Mouse (Mus musculus) testis, postnatal 14 days (tissue): ENCODE data around the gene Ganab.
A peak's percentile ranks its signal among the peaks of the same experiment; 100 is the strongest.
"Not testable (repeated sequence)": the region's sequence is repeated elsewhere in the genome, so short reads cannot be mapped to it uniquely, and the experiment has no call there.

Experiments
- DNase-seq: peaks from one replicate; pipeline ENCODE4 v3.0.0; 2021; ENCODE audit warnings: low spot score

Gene Ganab

DNA sequence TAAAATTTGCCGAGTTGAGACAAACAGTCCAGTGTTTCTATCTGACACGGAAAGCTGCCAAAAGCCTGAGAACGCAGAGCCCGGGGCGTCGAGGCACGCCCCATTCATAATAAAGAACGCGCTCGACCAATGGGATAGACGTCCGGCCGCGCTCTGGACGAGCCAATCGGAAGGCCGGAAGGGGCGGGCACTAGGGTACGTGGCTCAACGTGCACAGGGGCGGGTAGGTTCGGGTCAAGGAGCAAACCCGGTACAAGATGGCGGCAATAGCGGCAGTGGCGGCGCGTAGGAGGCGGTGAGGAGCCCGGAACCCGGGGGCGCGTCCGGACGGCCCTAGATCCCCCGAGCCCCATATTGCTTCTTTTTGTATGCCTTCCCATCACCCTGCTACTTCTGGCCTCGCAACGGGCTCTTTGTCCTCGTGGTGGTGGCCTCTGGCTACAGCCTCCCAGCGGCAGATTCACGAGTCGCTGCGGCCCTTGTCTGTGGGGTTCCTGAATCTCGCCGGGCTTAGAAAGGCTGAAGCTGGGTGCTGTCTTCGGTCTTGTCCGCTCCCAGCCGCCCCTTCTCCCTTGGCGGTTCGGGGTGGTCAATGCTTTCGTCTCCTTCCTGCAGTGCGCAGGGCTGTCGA, at the start of gene Ganab:
Gene Ganab (plus strand): TSS at position 207 of the 631 bp plus-strand sequence.
- DNase-seq: peak; percentile 97

DNA sequence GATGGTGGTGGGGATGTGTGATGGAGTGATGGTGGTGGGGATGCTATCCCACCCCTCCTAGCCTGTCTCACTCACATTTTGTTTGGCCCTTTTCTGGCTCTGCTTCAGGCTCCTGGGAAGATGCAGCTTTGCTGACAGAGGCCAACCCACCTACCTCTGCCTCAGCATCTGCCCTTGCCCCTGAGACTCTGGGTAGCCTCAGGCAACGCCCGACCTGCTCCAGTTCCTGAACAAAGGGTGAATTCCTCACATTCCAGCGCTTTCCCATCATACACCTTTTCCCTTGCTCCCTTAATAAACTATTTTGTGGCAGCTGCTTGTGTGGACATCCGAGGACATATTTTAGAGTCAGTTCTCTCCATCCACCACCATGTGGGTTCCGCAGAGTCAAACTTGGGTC, 49.5 kb upstream of the Ganab start:
- no peak for DNase-seq

DNA sequence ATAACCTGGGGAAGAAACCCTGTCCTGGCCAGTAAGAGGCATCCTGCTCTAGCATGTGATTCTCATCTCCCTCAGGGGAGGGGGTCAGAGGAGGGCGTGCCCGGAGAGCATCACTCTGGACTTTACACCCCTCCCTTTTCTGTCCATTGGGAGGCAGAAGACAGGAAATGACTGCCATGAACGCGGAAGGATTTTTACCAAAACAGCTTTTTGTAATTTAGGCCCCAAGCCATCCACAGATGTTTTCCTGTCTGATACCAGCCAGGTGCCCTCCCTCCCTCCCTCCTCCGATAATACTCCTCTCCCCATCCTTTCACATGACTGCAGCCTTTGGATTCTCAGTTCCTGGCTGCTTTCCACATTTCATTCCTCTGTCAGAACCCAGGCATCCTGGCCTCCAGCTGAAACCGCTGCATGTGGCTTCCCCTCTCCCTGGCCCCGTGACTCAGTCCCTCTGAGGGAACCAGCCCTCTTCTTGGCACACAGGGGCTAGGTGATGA, 47.4 kb upstream of the Ganab start, which contains the start of gene Lrrn4cl:
Gene Lrrn4cl (plus strand): TSS at position 367 of the 500 bp plus-strand sequence.
- DNase-seq: no peak

DNA sequence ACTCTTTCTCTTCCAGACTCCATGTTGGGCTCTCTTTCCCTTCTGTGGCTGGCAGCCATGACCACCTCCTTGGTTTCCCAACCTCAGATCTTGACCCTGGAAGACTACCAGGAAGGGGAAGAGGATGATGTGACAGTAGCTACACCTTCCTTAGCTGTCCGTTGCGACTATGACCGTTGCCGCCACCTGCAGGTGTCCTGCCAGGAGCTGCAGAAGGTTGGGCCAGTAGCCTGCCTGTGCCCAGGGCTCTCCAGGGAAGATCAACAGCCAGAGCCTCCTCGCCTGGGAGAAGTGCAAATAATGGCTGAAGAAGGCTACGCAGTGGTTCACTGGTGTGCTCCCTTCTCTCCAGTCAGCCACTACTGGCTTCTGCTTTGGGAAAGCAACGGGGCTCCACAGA, 46.2 kb upstream of the Ganab start:
- no peak for DNase-seq

DNA sequence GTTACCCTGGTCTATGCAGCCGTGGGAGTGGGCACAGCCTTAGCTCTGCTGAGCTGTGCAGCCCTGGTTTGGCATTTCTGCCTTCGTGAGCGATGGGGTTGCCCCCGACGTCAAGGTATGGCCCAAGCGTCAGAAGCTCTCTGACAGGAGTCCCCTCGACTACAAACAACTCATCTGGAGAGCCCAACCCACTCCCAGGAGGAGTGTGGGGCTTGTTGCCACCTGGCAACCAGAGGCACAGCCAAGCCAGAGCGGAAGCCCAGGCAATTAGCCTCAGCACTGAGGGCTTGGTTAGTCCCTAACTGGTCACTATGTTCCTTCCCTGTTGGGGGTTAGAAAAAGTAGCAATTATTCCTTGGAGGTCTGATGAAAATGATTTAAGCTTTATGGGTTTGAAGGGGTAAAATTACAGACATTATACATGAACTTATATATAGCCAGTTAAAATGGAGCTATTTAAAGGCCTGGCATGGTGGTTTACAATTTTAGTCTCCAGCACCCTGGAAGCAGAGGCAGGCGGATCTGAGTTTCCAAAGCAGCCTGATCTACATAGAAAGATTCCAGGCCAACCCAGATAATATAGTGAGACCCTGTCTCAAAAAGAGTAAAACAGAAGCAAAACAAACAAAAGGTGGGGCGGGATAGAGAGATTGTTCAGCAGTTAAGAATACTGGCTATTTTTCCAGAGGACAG, 45.5 kb upstream of the Ganab start:
- no peak for DNase-seq

DNA sequence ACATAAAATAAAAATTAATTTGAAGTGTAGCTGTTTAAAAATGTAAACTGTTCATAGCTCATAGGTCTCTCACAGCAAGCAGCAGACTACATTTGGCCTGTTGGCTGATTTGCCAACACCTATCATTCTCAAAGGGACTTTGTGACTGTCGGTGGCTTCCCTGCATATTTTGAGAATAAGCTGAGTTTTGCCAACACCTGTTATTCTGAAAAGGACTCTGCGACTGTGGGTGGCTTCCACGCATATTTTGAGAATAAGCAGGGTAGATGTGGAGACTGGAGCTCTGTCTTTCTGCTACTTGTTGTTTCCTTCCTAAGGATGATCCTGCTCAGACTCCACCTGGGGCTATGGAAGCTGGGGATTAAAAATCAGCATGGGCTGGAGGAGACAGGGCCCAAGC, 44.8 kb upstream of the Ganab start:
- no peak for DNase-seq

DNA sequence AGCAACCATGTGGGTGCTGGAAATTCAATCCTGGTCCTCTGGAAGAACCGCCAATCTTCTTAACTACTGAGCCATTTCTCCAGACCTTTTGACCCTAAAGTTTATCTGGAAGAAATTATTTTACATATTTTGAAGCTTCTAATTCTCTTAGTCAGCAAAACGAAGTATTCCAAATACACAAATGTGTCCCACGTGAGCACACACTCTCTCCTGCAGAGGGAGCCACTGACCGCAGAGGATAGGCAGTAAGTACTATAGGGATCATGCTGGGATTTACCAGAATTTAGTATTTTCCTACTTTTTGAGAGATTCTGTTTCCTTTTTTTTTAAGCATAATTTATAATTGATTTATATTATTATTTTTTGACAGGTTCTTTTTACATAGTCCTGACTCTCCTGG, 40.2 kb upstream of the Ganab start:
- no peak for DNase-seq

DNA sequence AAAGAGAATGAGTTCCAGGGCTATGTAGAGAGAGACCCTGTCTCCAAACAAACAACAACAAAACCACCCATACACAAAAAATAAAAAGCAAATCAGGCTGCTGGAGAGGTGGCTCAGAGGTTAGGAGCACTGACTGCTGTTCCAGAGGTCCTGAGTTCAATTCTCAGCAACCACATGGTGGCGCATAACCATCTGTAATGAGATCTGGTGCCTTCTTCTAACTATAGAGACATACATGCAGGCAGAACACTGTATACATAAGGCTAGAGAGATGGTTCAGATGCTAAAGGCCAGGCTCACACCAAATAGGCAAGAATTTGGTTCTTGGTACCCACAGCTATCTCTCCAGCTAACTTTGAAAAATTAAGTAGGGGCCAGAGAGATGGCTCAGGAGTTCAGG, 38.9 kb upstream of the Ganab start:
- no peak for DNase-seq

DNA sequence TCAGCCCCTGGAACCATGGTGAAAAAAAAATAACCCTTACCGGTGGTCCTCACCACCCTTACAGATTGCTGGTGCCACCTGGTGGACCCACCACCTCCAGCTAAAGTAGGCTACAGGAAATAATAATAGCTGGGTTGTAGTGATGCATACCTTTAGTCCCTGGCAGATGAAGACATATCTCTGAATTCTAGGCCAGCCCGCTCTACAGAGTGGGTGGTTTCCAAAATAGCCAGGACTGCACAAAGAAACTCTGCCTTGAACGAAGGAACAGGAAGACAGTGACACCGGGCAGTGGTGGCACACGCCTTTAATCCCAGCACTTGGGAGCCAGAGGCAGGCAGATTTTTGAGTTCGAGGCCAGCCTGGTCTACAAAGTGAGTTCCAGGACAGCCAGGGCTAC, 33.6 kb upstream of the Ganab start:
- no peak for DNase-seq

DNA sequence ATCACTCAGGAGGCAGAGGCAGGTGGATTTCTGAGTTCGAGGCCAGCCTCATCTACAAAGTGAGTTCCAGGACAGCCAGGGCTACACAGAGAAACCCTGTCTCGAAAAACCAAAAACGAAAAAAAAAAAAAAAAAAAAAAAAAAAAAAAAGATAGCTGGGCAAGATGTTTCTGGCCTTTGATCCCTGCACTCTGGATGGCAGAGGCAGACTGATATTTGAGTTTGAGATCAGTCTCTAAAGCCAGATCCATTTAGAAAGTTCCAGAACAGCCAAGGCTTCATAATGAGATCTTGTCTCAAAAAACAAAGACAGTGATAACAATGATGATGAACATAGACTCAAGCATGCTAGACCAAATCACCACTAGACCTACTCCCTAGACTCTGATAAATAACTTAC, 27.5 kb upstream of the Ganab start:
- not testable (repeated sequence) for DNase-seq

DNA sequence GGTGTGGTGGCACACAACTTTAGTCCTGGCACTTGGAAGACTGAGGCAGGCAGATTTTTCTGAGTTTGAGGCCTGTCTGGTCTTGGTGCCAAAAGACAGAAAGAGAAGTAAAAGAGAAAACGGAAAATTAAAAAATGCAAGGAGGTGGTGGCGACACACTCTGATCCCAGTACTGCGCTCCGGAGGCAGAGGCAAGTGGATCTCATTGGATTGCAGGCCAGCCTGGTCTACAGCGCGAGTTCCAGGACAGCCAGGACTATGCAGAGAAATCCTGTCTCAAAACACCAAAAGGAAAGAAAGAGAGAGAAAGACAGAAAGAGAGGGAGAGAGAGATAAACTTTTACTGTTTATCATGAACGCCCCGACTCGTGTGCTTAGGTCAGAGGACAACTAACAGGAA, 27.0 kb upstream of the Ganab start:
- DNase-seq: no peak

DNA sequence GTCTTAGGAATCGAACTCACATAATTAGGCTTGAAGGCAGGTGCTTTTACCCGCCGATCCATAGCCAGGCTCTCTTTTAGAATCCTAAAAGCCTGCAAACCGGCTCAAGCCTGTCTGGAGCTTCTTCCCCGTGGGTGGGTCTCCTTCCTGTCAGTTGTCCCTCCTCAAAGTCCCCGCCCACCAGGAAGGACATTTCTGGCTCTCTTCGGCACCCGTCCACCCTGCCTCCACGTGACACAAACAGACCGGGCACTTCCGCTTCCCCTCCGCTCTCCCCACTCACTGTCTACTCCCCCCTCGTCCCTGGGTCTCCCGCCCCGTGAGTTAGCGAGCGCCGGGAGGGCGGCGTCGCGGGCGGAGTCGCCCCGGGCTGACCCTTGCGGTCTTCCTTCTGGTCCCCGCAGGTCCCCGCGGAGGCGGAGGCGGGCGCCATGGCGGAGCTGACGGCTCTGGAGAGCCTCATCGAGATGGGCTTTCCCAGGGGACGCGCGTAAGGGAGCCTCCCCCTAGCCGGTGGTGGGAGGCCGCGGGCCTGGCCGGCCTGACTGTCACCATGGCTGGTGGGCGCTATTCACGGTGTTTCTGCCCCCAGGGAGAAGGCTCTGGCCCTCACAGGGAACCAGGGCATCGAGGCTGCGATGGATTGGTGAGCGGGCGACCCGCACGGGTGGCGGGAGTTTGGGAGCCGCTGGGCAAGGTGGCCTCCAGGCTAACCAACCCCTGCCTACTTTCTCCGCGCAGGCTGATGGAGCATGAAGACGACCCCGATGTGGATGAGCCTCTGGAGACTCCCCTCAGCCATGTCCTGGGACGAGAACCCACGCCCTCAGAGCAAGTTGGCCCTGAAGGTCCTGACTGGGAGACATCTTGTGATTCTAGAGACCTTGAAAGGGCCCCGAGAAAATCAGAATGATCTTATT, 26.3 kb upstream of the Ganab start, which contains the start of gene Ubxn1:
Gene Ubxn1 (plus strand): TSS at position 230 of the 920 bp plus-strand sequence.
- peak; percentile 97 for DNase-seq

DNA sequence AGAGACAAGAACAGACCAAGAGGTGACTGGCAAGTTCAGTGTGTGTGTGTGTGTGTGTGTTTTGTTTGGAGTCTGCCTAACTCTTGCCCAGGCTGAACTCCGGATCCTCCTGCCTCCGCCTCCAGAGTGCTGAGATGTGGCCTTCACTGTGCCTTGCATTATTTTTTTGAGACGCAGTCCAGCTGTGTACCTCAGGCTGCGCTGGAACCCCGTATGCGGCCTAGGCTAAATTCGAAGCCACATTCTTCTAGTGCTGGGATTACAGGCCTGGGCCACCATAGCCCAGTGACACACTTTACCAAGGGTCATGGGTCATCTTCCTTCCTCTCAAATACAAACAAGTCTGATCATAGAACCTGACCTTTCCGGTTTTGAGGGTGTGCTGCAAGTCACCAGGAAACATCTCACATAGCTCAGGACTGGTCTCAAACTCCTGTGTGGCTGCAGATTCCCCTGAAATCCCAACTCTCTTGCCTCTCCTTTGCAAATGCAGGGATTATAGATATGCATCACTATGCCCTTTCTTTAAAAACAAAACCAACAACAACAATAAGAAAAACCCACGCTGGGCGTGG, 25.5 kb upstream of the Ganab start:
- DNase-seq: no peak

DNA sequence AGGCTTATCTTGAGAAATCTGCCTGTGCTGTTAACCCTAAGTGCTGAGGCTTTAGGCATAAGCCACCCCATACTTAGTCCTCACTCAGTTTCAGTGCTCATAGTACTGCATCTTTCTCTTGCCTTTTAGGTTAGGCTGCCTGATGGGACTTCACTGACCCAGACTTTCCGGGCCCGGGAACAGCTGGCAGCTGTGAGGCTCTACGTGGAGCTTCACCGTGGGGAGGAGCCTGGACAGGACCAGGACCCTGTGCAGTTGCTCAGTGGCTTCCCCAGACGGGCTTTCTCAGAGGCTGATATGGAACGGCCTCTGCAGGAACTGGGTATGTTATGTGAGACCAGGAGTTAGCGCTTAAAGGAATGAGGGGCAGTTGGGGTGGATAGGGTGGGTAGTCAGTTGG, 22.8 kb upstream of the Ganab start:
- DNase-seq: no peak

DNA sequence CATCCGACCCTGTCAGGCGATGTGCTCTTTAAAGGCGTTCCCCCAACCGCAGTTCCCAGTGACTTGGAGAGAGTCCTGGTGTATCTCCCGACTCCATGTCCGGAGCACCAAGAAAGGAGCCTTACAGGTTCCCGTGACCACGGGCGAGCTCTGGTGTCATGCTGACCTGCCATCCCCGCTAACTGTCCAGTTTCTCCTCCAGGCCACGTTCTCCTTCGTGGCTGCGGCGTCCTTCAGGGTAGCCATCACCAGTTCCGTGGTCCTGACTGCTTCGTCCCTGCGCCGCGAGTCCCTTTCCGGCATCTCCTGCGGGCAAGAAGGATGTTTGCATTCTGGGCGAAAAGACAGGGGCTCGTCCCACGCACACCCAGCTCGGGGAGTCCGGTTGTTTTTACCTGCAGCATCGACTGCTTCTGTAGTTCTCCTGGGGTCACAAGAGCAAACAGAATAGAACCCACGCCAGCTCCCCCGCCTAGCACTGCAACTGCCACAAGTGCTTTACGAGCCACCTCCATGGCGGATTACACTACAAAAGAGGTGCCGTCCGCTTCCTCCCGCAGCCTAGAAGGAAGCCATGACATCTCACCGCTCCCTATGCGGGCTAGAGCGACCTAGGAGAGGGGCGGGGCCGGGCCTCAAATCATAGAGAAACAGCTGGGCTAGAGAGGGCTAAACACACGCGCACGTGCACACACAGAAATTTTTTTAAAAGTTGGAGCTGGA, 17.4 kb upstream of the Ganab start, which contains the start of gene Uqcc3:
Gene Uqcc3 (minus strand): TSS at position 613 of the 723 bp plus-strand sequence.
- DNase-seq: peak; percentile 88

DNA sequence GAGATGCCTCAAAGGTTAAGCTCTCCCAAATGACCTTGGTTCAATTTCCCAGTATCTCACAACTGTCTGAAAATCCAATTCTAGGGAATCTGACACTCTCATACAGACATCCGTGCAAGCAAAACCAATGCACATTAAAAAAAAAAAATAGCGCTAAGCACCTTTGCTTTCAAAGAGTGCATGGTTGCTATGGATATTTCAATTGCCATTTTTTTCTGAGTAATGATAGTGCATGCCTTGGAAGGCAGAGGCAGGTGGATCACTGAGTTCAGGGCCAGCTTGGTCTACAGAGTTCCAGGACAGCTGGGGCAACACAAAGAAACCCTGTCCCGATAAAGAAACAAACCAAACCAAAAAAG, 16.9 kb upstream of the Ganab start:
- DNase-seq: no peak

DNA sequence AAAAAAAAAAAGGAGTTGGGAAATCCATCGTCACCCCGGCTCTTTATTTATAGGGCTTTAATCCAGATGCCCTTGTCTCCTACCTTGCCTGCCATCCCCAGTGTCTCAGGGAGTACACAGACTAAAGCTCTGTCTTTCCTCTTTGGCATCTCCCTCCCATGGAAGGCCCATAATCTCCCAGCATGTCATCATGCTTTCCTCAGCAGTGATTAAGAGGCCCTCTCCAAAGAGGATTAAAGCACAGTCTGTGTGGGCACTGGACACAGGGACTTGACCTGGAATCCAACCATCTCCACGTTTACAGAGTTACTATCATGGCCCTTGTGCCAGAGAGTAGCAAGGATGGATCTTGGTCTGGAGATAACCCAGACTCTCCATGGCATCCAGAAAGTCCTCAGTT, 14.3 kb upstream of the Ganab start, which contains the start of the genes Lbhd1 and Gm49403:
Gene Lbhd1 (plus strand): TSS at position 117 of the 400 bp plus-strand sequence.
Gene Gm49403 (plus strand): TSS at position 315 of the 400 bp plus-strand sequence.
- no peak for DNase-seq

DNA sequence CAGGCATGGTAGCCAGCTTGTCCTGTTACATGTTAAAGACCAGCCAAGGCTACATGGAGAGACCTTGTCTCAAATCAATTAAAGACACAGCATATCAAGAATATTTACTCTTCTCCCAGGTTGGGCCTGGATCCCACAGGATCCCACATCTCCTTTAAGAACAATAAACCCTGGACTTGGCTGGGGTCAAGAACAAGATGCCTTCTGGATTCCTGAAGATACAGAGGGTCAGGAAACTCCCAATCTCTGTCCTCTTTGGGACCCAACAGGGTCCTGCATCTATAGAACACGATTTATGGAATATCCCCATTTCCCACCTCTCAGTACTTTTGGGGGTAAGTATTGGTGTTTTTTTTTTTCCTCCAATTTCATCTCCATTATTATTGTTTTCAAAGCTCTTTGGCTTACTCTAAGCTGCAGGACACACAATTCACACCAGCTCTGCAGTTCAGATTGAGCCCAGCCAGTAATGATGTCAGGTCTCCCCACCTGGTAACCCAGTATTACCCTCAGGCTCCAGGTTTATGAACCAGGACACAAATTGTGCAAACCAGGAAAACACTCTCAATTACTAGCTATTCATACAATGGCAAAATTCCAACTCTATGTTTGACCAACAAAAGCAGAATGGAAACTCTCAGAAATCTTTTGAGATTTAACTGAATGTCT, 10.8 kb upstream of the Ganab start:
- DNase-seq: no peak

DNA sequence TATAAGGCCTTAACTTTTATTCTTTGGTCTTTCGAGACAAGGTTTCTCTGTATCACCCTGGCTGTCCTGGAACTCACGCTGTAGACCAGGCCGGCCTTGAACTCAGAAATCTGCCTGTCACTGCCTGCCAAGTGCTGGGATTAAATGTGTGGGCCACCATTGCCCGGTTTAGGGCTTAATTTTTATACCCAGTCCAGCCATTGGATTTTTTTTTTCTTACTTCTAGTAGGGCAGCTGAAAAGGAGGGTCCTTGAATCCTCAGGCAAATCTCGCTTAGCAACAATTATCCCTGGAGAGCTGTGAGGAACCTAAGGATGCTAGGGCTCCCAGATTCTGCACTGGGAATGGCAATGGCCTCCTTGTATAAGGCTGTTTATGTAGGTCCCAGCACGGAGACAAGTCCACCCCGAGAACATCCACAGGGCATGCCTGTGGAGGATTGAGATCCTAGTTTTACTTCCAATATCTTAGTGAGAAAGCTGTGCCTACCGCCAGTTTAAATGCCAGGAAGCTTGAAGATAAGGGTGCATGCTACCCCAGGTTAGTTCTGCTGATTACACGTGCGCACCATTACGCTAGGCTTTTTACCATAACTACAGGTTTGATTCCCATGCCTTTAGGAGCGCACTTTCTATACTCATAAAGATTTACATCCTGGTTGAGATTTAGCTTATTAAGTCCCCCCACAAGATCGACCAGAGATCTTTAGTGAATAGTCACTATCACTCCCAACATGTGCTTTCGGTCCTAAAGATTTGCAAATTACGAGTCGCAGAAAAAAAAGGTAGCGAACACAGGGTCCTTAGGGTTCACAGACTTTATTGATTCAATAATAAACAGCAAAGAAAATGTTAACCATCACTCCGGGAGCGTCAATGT, 10.0 kb upstream of the Ganab start:
- no peak for DNase-seq
